Mouse (Mus musculus) hindbrain, embryonic 10.5 days (tissue): ENCODE measurements around the gene Tmem269. TPM values are rescaled to one million over a fixed set of nuclear protein-coding genes. Genes with fewer than 3 reads are reported as not detected.

Experiments
- DNase-seq: peaks from one replicate; pipeline ENCODE4 v3.0.0-alpha.2; 2017; ENCODE audit warnings: low spot score
- H3K27ac ChIP-seq: fragments of 300-500 bp; sonication (generic); 2 replicates; pipeline ENCODE4 v1.5.1; 2016; ENCODE audit warnings: mild to moderate bottlenecking, moderate library complexity
- H3K27me3 ChIP-seq: fragments of 300-500 bp; sonication (generic); 2 replicates; pipeline ENCODE4 v1.6.1; 2016; ENCODE audit warnings: mild to moderate bottlenecking; ENCODE audit not compliant: poor library complexity, insufficient read depth, severe bottlenecking
- H3K36me3 ChIP-seq: fragments of 300-500 bp; sonication (generic); 2 replicates; pipeline ENCODE4 v1.6.1; 2016; ENCODE audit warnings: mild to moderate bottlenecking, moderate library complexity
- H3K4me1 ChIP-seq: fragments of 300-500 bp; sonication (generic); replicated peaks from 2 replicates; pipeline ENCODE4 v1.6.1; 2016; ENCODE audit warnings: mild to moderate bottlenecking
- H3K4me3 ChIP-seq: fragments of 300-500 bp; sonication (generic); 2 replicates; pipeline ENCODE4 v1.5.1; 2016; ENCODE audit warnings: mild to moderate bottlenecking, moderate library complexity
- H3K9me3 ChIP-seq: fragments of 300-500 bp; sonication (generic); 2 replicates; pipeline ENCODE4 v1.6.1; 2016; ENCODE audit warnings: mild to moderate bottlenecking, moderate library complexity
- WGBS: fragments of 180-500 bp; shearing (Covaris S2); methylation state at CpG from one replicate; pipeline ENCODE4 v1.1.7; 2016; 5-methylcytosine and 5-hydroxymethylcytosine counted together
- polyA plus RNA-seq: library from polyadenylated mRNA; unstranded; fragments of >200 nt; fragmentation: Nextera tagmentation; extraction: Ambion mirVana; gene quantifications from 2 replicates; pipeline ENCODE4 v1.2.1, GENCODE M21; 2016

Gene Tmem269
- polyA plus RNA-seq, 1 experiment from 2014 or later = 0.25 TPM

GRCm38 (mm10) chr4:119189392-119189791 lies 28.6 kb downstream of the Tmem269 start:
- Histone ChIP-seq H3K27ac (peak overlapping the region; percentile 66), H3K27me3 (peaks cover 11% of the 10 kb centered on the region; the same call in 1 of the 2 replicates), H3K36me3 (no peaks in the 10 kb centered on the region), H3K4me3 (peak overlapping the region; percentile 7; the same call in 1 of the 2 replicates), H3K4me1 (peaks cover 9% of the 10 kb centered on the region), H3K9me3 (no peaks in the 10 kb centered on the region)
- DNase-seq = no peak
- 61% methylated on average over 6 of the region's 6 CpGs for WGBS

- 60% methylated on average over 11 of the region's 11 CpGs for WGBS
- Histone ChIP-seq H3K9me3 (no peaks in the 10 kb centered on the region), H3K36me3 (no peaks in the 10 kb centered on the region), H3K4me1 (peaks cover 9% of the 10 kb centered on the region), H3K27ac (no peak overlapping the region; the same call in 1 of the 2 replicates), H3K27me3 (peaks cover 11% of the 10 kb centered on the region; the same call in 1 of the 2 replicates), H3K4me3 (no peak overlapping the region; the same call in 1 of the 2 replicates)
- no peak for DNase-seq
Observed at GRCm38 (mm10) chr4:119188060-119188785, 29.8 kb downstream of the Tmem269 start.

GRCm38 (mm10) chr4:119185771-119186170 lies 32.2 kb downstream of the Tmem269 start:
- Histone ChIP-seq H3K9me3 (no peaks in the 10 kb centered on the region), H3K27me3 (peaks cover 10% of the 10 kb centered on the region; the same call in 1 of the 2 replicates), H3K4me3 (no peak overlapping the region), H3K36me3 (no peaks in the 10 kb centered on the region), H3K27ac (no peak overlapping the region), H3K4me1 (peaks cover 9% of the 10 kb centered on the region)
- 85% methylated on average over 4 of the region's 4 CpGs for WGBS
- DNase-seq = no peak

DNA sequence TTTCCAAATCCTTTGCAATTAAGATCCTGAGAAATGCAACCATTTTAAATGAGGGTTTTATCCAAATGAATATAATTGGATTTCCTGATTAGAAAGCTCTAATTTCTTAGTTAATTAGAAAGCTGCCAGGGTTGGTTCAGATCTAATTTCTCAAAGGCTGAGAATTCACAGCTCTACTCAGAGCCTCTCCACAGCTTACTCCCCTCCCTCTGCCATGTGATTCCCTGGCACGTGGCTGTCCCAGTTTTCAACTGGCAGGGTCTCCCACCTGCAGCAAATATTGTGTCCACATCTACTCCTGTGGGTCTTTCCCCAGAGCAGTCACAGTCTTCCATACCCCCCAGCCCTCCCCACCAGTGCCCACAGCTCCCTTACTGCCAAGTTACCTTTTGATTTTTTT lies 34.5 kb downstream of the Tmem269 start:
- no peak for DNase-seq
- peaks cover 6% of the 10 kb centered on the region; the same call in 1 of the 2 replicates for H3K27me3 ChIP-seq
- no peaks in the 10 kb centered on the region for H3K36me3 ChIP-seq
- H3K9me3 ChIP-seq = no peaks in the 10 kb centered on the region
- WGBS = 58% methylated on average over 1 of the region's 1 CpGs
- no peaks in the 10 kb centered on the region for H3K4me1 ChIP-seq
- H3K4me3 ChIP-seq = no peak overlapping the region
- no peak overlapping the region for H3K27ac ChIP-seq

DNA sequence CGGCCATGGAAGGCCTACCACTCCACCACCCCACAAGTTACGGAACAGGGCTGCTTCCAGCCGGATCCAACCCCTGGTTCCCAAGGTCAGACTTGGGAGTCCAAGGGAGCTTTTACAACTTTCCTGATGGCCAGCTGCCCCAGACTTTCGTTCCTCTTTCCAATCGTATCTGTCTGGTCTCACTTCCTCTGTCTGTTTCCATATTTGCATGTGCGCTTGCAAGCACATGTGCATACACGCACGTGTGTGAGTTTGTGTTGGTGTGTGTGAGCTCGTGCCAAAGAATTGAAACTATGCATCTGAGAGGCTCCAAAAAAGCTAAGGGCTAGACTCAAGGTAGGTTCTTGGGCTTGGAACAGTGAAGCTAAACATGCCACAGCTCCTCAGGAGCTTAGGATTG lies 36.6 kb downstream of the Tmem269 start:
- DNase-seq = no peak
- no peaks in the 10 kb centered on the region for H3K4me1 ChIP-seq
- H3K27me3 ChIP-seq = no peaks in the 10 kb centered on the region
- no peak overlapping the region for H3K4me3 ChIP-seq
- no peaks in the 10 kb centered on the region for H3K36me3 ChIP-seq
- H3K9me3 ChIP-seq = no peaks in the 10 kb centered on the region
- H3K27ac ChIP-seq = no peak overlapping the region
- 92% methylated on average over 9 of the region's 9 CpGs for WGBS

- Histone ChIP-seq H3K4me1 (no peaks in the 10 kb centered on the region), H3K36me3 (no peaks in the 10 kb centered on the region), H3K4me3 (no peak overlapping the region), H3K27ac (no peak overlapping the region), H3K9me3 (no peaks in the 10 kb centered on the region), H3K27me3 (no peaks in the 10 kb centered on the region)
- 67% methylated on average over 4 of the region's 4 CpGs for WGBS
- DNase-seq = no peak
Observed at GRCm38 (mm10) chr4:119180133-119180707, 37.8 kb downstream of the Tmem269 start.

GRCm38 (mm10) chr4:119178331-119178730 lies 39.7 kb downstream of the Tmem269 start:
- H3K4me1 ChIP-seq = peaks cover 2% of the 10 kb centered on the region
- no peaks in the 10 kb centered on the region for H3K27me3 ChIP-seq
- H3K4me3 ChIP-seq = no peak overlapping the region
- no peak overlapping the region for H3K27ac ChIP-seq
- DNase-seq = no peak
- H3K36me3 ChIP-seq = no peaks in the 10 kb centered on the region
- H3K9me3 ChIP-seq = no peaks in the 10 kb centered on the region
- 82% methylated on average over 18 of the region's 18 CpGs for WGBS

DNA sequence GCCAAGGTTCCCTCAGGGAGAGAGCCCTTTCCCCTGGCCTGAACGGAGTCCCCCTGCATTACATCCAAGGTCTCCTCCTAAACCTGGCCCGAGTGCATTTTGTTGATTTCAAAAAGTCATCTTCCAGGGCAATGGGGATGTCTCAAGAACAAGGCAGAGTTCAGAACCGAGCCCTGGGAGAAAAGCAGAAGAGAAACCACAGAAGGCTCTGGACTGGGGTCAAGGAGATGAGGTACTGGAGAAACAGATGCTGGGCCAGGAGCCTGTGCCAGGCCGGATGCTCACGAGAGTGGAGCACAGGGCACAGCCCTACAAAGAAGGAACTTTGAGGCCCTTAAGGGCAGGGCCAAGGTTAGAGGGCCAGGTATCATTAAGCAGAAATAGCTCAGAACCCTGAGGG lies 40.3 kb downstream of the Tmem269 start:
- Histone ChIP-seq H3K9me3 (no peaks in the 10 kb centered on the region), H3K27ac (no peak overlapping the region), H3K4me3 (no peak overlapping the region), H3K4me1 (peaks cover 9% of the 10 kb centered on the region), H3K36me3 (no peaks in the 10 kb centered on the region), H3K27me3 (no peaks in the 10 kb centered on the region)
- 78% methylated on average over 5 of the region's 5 CpGs for WGBS
- no peak for DNase-seq

DNA sequence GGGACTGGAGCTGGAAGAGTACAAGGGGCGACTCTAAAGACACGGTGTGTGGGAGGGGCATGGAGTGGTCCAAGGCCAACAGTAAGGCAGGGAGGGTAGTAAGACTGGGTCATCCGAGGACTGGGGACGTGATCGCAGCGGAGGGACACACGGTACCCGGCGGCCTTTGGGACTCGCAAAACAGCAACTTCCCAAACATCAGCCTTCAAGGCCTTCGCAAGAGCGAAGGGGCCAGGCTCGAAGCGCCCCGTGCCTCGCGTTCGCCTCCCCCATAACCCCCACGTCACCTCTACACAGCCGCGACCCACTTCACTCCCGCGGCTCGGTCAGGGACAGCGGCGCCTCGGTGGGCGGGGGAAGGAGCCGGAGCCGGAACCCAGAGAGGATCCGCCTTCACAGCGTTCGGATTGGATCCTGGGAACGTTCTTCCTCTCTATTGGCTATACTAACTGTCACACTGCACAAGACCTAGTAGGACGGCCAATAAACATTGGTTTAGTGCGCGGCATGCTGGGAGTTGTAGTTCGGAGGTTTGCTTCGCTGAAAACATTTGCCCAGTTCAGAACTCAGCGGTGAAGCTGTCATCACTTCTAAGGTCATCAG lies 44.1 kb downstream of the Tmem269 start, which contains the start of gene Zfp691:
Gene Zfp691, minus strand, starts transcription at position 345 of the 603 bp plus-strand sequence.
- Histone ChIP-seq H3K4me1 (peaks cover 27% of the 10 kb centered on the region), H3K27ac (peak within 1 kb of the TSS; percentile 93)
- under 1% methylated on average over 40 of the region's 40 CpGs for WGBS

DNA sequence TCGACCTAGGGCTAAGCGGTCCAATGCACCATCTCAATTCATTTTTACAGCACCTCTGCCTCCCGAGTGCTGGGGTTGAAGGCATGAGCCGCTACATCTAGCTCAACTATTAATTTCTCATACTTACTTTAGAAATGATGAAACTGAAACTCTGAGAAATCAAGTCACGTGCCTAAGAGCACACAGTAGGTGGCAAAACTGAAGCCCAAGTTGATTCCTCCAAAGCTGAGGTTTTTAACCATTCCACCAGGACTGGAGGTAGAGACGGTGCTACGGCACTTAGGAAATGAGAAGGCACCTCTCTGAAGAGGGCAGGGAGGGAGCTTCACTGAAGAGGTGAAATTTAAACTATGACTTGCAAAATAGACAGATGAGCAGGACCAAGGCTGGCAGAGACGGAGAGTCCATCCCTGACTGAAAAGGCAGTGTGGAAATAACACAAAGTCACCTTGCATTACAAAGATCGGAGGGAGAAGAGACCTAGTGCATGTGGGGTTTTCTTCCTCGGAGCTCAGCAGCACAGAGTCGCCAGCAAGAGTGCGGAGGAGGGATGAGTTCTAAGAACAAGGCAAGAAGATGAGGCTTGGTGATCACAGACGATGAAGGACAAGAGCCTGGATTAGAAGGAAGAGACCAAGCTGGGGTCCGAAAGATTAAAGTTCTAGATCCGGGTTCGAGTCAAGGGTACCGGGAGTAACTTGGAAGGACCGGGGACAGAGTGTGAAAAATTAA lies 44.9 kb downstream of the Tmem269 start:
- H3K27ac ChIP-seq = peak overlapping the region; percentile 93
- H3K4me3 ChIP-seq = peak overlapping the region; percentile 83
- peaks cover 40% of the 10 kb centered on the region for H3K36me3 ChIP-seq
- no peaks in the 10 kb centered on the region for H3K9me3 ChIP-seq
- no peak for DNase-seq
- 49% methylated on average over 18 of the region's 18 CpGs for WGBS
- H3K27me3 ChIP-seq = no peaks in the 10 kb centered on the region
- peaks cover 28% of the 10 kb centered on the region for H3K4me1 ChIP-seq

More for the DNA sequence above, 44.1 kb downstream of the Tmem269 start, which contains the start of gene Zfp691:
- peak within 1 kb of the TSS; percentile 83 for H3K4me3 ChIP-seq
- no peaks in the 10 kb centered on the region for H3K9me3 ChIP-seq
- H3K36me3 ChIP-seq = peaks cover 31% of the 10 kb centered on the region
- DNase-seq = peak; percentile 93
- H3K27me3 ChIP-seq = no peaks in the 10 kb centered on the region

- Histone ChIP-seq H3K36me3 (peaks cover 45% of the 10 kb centered on the region), H3K9me3 (no peaks in the 10 kb centered on the region), H3K4me3 (no peak overlapping the region), H3K27me3 (no peaks in the 10 kb centered on the region), H3K27ac (no peak overlapping the region), H3K4me1 (peaks cover 19% of the 10 kb centered on the region)
- 8% methylated on average over 4 of the region's 4 CpGs for WGBS
- DNase-seq = peak; percentile 80
Observed at GRCm38 (mm10) chr4:119167663-119168062, 50.4 kb downstream of the Tmem269 start.

GRCm38 (mm10) chr4:119167068-119167467 lies 50.9 kb downstream of the Tmem269 start:
- H3K4me1 ChIP-seq = peaks cover 13% of the 10 kb centered on the region; the same call in 1 of the 2 replicates
- no peak for DNase-seq
- WGBS = 86% methylated on average over 4 of the region's 4 CpGs
- no peaks in the 10 kb centered on the region for H3K9me3 ChIP-seq
- no peak overlapping the region for H3K27ac ChIP-seq
- no peaks in the 10 kb centered on the region for H3K27me3 ChIP-seq
- no peak overlapping the region for H3K4me3 ChIP-seq
- H3K36me3 ChIP-seq = peaks cover 42% of the 10 kb centered on the region
